Mouse (Mus musculus): ENCODE measurements around the gene Gm12216.

Gene Gm12216

DNA sequence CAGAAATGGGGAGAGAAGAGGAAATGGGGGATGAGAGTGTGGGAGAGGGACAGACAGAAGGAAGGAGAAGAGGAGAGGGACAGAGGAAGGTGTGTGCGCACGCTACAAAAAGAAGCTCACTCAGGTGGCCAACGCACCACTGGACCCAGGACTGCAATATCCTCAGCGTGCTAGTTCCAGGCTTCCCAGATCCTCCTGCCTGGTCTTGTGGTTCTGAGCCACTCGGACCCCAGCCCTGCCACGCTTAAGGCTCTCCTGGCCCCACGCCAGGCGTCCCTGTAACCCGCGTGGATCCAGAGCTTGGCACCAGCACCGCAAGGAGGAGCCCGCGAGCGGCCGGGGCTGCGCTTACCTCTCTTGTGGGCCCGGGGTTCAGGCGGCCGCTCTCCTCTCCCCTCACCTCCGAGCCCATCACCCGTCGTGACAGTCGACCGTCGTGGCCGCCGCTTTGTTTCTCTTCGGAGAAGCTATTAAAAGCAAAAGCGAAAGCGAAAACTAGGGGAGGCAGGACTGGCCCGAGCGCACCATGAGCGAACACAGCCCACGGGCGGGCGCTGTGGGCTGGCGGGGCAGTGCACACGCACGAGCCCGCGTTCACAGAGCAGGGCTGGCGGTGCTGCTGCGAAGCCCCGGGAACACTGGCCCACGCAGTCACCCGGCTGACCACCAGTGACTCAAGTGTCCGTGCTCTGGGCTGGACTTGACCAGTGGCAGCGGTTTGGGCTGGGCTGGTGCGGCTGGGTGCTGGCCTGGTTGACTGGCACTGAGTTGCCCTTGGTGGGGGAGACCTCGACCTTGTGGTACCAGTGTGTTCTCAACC is at the start of gene Gm12216:
Gene Gm12216, minus strand, starts transcription at position 496 of the 820 bp plus-strand sequence.
- DNase-seq (ENCODE audit: low read depth, low spot score): peak; percentile 66

- DNase-seq (ENCODE audit: low read depth, low spot score): no peak
Measured at GRCm38 (mm10) chr11:53908686-53909085, 49.6 kb upstream of the Gm12216 start.

- DNase-seq (ENCODE audit: low read depth, low spot score): no peak
Measured at GRCm38 (mm10) chr11:53904534-53904925, 45.5 kb upstream of the Gm12216 start.

- no peak for DNase-seq (ENCODE audit: low read depth, low spot score)
Measured at GRCm38 (mm10) chr11:53903781-53904533, 44.9 kb upstream of the Gm12216 start.

GRCm38 (mm10) chr11:53902741-53903140 is 43.7 kb upstream of the Gm12216 start:
- DNase-seq (ENCODE audit: low read depth, low spot score): no peak

DNA sequence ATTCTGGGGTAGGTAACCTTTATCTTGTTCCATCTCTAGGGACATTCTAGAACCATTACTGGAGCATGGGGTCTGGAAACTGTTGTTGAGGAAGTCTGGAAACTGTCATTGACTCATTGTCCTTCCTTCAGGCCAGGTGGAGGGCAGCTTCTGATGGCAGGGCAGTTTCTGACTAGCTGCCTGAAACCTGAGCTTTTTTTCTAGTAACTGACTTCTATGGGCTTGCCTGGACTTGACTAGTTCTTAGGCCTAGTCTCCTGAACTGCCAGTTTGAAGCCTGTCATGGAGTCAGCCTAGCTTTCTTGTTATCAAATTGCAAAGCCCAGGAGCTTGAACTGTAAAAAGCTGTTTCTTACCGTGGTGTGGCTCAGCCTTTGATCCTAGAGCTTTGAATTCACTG is 41.9 kb upstream of the Gm12216 start:
- DNase-seq (ENCODE audit: low read depth, low spot score): no peak

- DNase-seq (ENCODE audit: low read depth, low spot score): no peak
Measured at GRCm38 (mm10) chr11:53899981-53900380, 40.9 kb upstream of the Gm12216 start.

DNA sequence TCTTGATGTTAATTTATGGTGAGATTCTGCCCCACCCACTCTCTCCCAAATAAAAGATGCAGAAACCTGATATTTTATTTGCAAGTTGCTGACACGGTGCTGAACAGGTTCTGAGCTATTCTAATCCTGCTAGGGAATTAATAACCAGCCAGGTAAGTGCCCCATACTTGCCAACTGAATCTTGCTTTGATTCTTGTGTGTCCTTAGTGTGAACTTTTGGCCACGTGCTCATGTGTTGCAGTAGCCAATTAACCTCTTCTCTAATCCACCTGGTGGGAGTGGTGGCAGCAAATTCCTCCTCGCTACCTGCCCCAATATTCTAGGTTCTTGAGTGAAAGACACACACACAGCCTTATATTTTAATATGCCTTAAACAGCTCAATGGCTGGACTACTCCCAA is 39.9 kb upstream of the Gm12216 start:
- no peak for DNase-seq (ENCODE audit: low read depth, low spot score)

DNA sequence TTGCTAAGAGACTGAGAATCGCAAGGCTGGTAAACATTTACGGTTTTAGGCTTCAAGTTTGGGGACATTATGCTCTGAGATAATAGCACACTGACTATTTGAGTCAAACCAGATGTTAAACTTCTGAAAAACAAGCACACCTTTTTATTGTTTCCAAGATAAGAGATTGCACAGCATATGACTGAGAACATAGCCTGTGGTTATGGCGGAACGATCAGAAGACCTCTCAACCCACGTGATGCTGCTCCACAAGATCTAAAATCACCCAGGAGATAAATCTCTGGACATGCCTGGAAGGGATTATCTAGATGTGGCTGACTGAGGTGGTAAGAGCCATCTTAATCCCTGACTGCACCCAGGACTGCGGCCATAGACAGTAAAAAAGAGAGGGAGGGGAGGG is 37.9 kb upstream of the Gm12216 start:
- no peak for DNase-seq (ENCODE audit: low read depth, low spot score)

DNA sequence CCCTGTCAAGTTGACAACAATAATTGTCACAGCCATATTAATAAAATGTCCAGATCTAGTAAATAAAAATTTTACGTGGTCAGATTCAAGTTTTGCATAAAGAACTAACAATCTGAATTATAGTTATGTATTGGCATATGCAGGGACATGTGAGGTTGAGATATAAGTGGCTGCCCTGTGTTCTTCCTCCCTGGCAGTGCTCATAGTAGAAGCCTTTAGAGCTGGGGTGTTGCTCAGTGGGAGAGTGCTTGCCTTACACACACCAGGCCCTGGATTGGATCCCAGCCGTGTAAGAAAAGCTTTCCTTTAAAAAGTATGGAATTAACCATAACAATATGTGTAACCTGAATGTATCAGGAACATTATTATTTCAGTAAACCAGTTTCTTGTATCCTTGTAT is 34.4 kb upstream of the Gm12216 start:
- peak; percentile 13 for DNase-seq (ENCODE audit: low read depth, low spot score)

GRCm38 (mm10) chr11:53892716-53893416 is 33.8 kb upstream of the Gm12216 start:
- peak; percentile 74 for DNase-seq (ENCODE audit: low read depth, low spot score)

GRCm38 (mm10) chr11:53891505-53892451 is 32.7 kb upstream of the Gm12216 start, which contains the start of gene Slc22a5:
Slc22a5 (minus strand) TSS chr11:53891660.
- DNase-seq (ENCODE audit: low read depth, low spot score): peak; percentile 100

DNA sequence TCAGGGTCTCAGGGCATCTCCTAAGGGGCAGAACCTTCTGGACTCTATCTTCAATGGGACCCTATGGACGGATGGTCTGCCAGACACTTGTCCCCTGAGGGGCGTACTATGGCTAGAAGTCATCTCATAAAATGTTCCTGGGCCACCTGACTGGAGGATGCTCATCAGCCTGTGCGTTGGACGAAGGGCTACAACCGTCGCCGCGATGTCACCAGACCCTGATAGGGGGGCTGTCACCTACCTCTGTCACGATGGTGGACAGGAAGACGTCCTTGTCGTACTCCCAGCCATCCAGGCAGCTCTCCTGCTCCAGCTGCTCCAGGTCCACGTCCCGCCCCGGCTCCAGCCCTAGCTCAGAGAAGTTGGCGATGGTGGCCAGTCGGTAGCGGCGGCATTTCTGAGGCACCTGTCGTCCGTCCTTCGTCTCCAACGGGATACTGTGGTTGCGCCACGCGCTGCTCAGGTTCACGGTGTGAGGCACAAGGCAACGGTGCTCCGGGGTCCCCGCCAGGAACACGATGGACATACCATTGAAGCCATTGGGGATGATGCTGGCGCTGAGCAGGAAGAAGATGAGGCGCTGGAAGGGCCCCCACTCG is 31.9 kb upstream of the Gm12216 start:
- no peak for DNase-seq (ENCODE audit: low read depth, low spot score)

GRCm38 (mm10) chr11:53890225-53890624 is 31.2 kb upstream of the Gm12216 start:
- no peak for DNase-seq (ENCODE audit: low read depth, low spot score)

DNA sequence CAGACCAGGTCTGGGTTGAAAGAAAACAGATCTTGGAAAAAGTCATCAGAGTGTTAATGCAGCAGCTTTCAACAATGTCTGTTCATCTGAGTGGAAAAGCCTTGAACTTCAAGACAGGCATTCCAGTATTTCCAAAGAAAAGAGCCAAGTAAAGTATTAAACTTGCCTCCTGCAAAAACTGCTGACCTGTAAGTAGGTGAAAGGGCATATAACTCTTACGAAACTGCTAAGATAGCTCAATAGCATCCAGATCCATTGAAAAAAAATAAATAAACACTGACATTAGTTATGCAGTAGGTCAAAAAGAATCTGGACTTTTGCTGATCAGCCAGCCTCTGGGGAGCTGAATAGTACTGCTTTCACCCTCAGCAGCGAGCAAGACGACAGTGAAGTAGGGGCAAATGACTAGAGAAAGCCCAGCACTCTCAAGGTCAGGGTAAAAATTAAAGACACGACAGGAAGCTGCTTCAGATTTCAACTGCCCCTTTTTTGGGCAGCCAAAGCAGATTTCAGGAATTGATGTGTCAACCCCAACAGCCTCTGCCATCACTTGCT is 30.1 kb upstream of the Gm12216 start:
- no peak for DNase-seq (ENCODE audit: low read depth, low spot score)

- DNase-seq (ENCODE audit: low read depth, low spot score): no peak
Measured at GRCm38 (mm10) chr11:53888242-53888641, 29.2 kb upstream of the Gm12216 start.

GRCm38 (mm10) chr11:53883287-53883686 is 24.2 kb upstream of the Gm12216 start:
- no peak for DNase-seq (ENCODE audit: low read depth, low spot score)

DNA sequence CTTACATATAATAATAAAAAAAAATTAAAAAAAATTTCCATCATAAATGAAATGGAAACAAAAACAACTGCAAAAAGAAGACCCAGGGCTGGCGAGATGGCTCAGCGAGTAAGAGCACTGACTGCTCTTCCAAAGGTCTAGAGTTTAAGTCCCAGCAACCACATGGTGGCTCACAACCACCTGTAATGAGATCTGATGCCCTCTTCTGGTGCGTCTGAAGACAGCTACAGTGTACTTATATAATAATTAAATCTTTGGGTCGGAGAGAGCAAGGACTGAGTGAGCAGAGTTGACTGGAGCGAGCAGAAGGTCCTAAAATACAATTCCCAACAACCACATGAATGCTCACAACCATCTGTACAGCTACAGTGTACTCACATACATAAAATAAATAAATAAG is 19.0 kb upstream of the Gm12216 start:
- DNase-seq (ENCODE audit: low read depth, low spot score): peak; percentile 15

DNA sequence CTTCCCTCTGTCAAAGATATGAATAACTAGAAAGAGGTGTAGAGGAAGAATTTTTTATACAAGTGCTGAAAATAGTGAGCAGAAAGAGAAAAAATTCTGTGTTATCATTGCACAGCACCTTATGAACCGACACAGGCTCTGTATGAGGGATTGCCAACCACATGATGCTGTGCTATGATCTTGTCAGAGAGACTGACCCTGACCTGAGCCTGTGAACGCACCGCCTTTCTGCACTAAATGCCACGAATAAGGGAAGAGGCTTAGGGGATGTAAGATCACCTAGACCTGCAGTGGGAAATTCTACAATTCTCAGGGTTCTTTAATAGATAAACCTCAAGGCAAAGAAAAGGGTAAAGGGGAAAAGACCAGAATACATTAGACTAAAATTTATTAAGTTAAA is 17.4 kb upstream of the Gm12216 start:
- DNase-seq (ENCODE audit: low read depth, low spot score): no peak

GRCm38 (mm10) chr11:53874706-53875105 is 15.7 kb upstream of the Gm12216 start:
- DNase-seq (ENCODE audit: low read depth, low spot score): peak; percentile 61
